Mouse (Mus musculus) liver, postnatal 0 days (tissue): Measurements from ENCODE around the gene Ebf3. TPM values are rescaled to one million over a fixed set of nuclear protein-coding genes. Genes with fewer than 3 reads are reported as not detected.

Experiments used
- ATAC-seq: fragments of 200-750 bp; cut with Nextera tagmentation; 2 replicates; pipeline ENCODE4 v1.8.0; 2017; ENCODE audit warnings: mild to moderate bottlenecking, moderate library complexity
- DNase-seq: peaks from one replicate; pipeline ENCODE4 v3.0.0-alpha.2; 2016
- H3K27ac ChIP-seq: fragments of 300-500 bp; sonication (generic); 2 replicates; pipeline ENCODE4 v1.5.1; 2014; ENCODE audit warnings: antibody characterized with exemption, moderate library complexity, mild to moderate bottlenecking, low read depth
- H3K27me3 ChIP-seq: fragments of 300-500 bp; sonication (generic); 2 replicates; pipeline ENCODE4 v1.6.1; 2014; ENCODE audit warnings: low read length, control low read depth, mixed read lengths; ENCODE audit not compliant: insufficient read depth
- H3K36me3 ChIP-seq: fragments of 300-500 bp; sonication (generic); replicated peaks from 2 replicates; pipeline ENCODE4 v1.6.1; 2014; ENCODE audit warnings: mild to moderate bottlenecking, control low read depth, low read length, moderate library complexity, mixed read lengths; ENCODE audit not compliant: insufficient read depth
- H3K4me1 ChIP-seq: fragments of 300-500 bp; sonication (generic); 2 replicates; pipeline ENCODE4 v1.6.1; 2014; ENCODE audit warnings: antibody characterized with exemption, mild to moderate bottlenecking, control low read depth; ENCODE audit not compliant: insufficient read depth
- H3K4me2 ChIP-seq: fragments of 300-500 bp; sonication (generic); 2 replicates; pipeline ENCODE4 v1.6.1; 2014; ENCODE audit warnings: low read depth, mild to moderate bottlenecking, low read length, moderate library complexity, mixed read lengths
- H3K4me3 ChIP-seq: fragments of 300-500 bp; sonication (generic); 2 replicates; pipeline ENCODE4 v1.5.1; 2014; ENCODE audit warnings: low read depth, low read length
- H3K9ac ChIP-seq: fragments of 300-500 bp; sonication (generic); replicated peaks from 2 replicates; pipeline ENCODE4 v1.6.1; 2014; ENCODE audit warnings: mild to moderate bottlenecking, moderate library complexity
- H3K9me3 ChIP-seq: fragments of 300-500 bp; sonication (generic); 2 replicates; pipeline ENCODE4 v1.6.1; 2016; ENCODE audit warnings: mild to moderate bottlenecking, control low read depth, low read length, mixed read lengths
- CTCF ChIP-seq: sonication (generic); IDR thresholded peaks from 2 replicates; pipeline ENCODE4 v1.5.1; 2016; ENCODE audit warnings: antibody characterized with exemption, low read depth
- EP300 ChIP-seq: IDR thresholded peaks from 2 replicates; pipeline ENCODE4 v1.6.1; 2016; ENCODE audit warnings: antibody characterized with exemption, low read depth, mild to moderate bottlenecking
- WGBS: fragments of 180-500 bp; shearing (Covaris S2); extraction: QIAGEN DNeasy Blood & Tissue Kit; methylation state at CpG from one replicate; pipeline ENCODE4 v1.1.7; 2014; ENCODE audit not compliant: insufficient replicate concordance; 5-methylcytosine and 5-hydroxymethylcytosine counted together
- polyA plus RNA-seq: library from polyadenylated mRNA; unstranded; fragments of >200 nt; fragmentation: Nextera tagmentation; extraction: Ambion mirVana; gene quantifications from 2 replicates; pipeline ENCODE4 v1.2.1, GENCODE M21; 2015

The Ebf3 gene
- polyA plus RNA-seq, 1 experiment from 2014 or later, result not detected

GRCm38 (mm10) chr7:137302961-137303775 is 11.1 kb downstream of the Ebf3 start:
- Histone ChIP-seq H3K9me3 (no peaks in the 10 kb centered on the region), H3K4me2 (no peak overlapping the region), H3K27ac (no peak overlapping the region), H3K36me3 (no peaks in the 10 kb centered on the region), H3K27me3 (peaks cover 71% of the 10 kb centered on the region), H3K4me3 (no peak overlapping the region), H3K9ac (no peak overlapping the region), H3K4me1 (no peaks in the 10 kb centered on the region)
- WGBS, result 43% methylated on average over 10 of the region's 10 CpGs
- ATAC-seq (no peak), DNase-seq (no peak)
- no peak for TF ChIP-seq EP300
- no peak for TF ChIP-seq CTCF

- H3K27ac ChIP-seq, result no peak overlapping the region
- peaks cover 69% of the 10 kb centered on the region for H3K27me3 ChIP-seq
Observed at GRCm38 (mm10) chr7:137302161-137302560, 12.1 kb downstream of the Ebf3 start.

GRCm38 (mm10) chr7:137301329-137301751 is 12.9 kb downstream of the Ebf3 start:
- H3K4me2 ChIP-seq, result no peak overlapping the region
- H3K4me3 ChIP-seq, result no peak overlapping the region
- TF ChIP-seq CTCF, result no peak
- TF ChIP-seq EP300, result no peak
- 21% methylated on average over 15 of the region's 15 CpGs for WGBS
- no peak overlapping the region for H3K27ac ChIP-seq
- peaks cover 66% of the 10 kb centered on the region for H3K27me3 ChIP-seq
- H3K9ac ChIP-seq, result no peak overlapping the region
- no peaks in the 10 kb centered on the region for H3K36me3 ChIP-seq
- H3K4me1 ChIP-seq, result no peaks in the 10 kb centered on the region
- H3K9me3 ChIP-seq, result no peaks in the 10 kb centered on the region
- no peak for ATAC-seq
- no peak for DNase-seq

More at GRCm38 (mm10) chr7:137302161-137302560, 12.1 kb downstream of the Ebf3 start:
- H3K4me2 ChIP-seq, result no peak overlapping the region
- no peaks in the 10 kb centered on the region for H3K36me3 ChIP-seq
- DNase-seq (no peak), ATAC-seq (no peak)
- H3K4me3 ChIP-seq, result no peak overlapping the region
- TF ChIP-seq EP300 (no peak), CTCF (no peak)
- no peaks in the 10 kb centered on the region for H3K9me3 ChIP-seq
- no peaks in the 10 kb centered on the region for H3K4me1 ChIP-seq
- H3K9ac ChIP-seq, result no peak overlapping the region
- 74% methylated on average over 5 of the region's 5 CpGs for WGBS

GRCm38 (mm10) chr7:137300826-137301225 is 13.4 kb downstream of the Ebf3 start:
- peaks cover 64% of the 10 kb centered on the region for H3K27me3 ChIP-seq
- 28% methylated on average over 6 of the region's 6 CpGs for WGBS
- no peak overlapping the region for H3K27ac ChIP-seq
- DNase-seq (no peak), ATAC-seq (no peak)
- no peaks in the 10 kb centered on the region for H3K36me3 ChIP-seq
- no peak overlapping the region for H3K9ac ChIP-seq
- TF ChIP-seq CTCF, result no peak
- no peak for TF ChIP-seq EP300
- no peak overlapping the region for H3K4me3 ChIP-seq
- no peaks in the 10 kb centered on the region for H3K4me1 ChIP-seq
- H3K9me3 ChIP-seq, result no peaks in the 10 kb centered on the region
- no peak overlapping the region for H3K4me2 ChIP-seq

- ATAC-seq (no peak), DNase-seq (no peak)
- H3K4me1 ChIP-seq, result no peaks in the 10 kb centered on the region
- H3K36me3 ChIP-seq, result no peaks in the 10 kb centered on the region
- WGBS, result 39% methylated on average over 11 of the region's 11 CpGs
- no peaks in the 10 kb centered on the region for H3K9me3 ChIP-seq
- TF ChIP-seq EP300 (no peak), CTCF (no peak)
- H3K27me3 ChIP-seq, result peaks cover 59% of the 10 kb centered on the region
- H3K27ac ChIP-seq, result no peak overlapping the region
- no peak overlapping the region for H3K4me2 ChIP-seq
- no peak overlapping the region for H3K9ac ChIP-seq
- H3K4me3 ChIP-seq, result no peak overlapping the region
Observed at GRCm38 (mm10) chr7:137300169-137300568, 14.1 kb downstream of the Ebf3 start.

- no peak overlapping the region for H3K4me3 ChIP-seq
- WGBS, result 69% methylated on average over 24 of the region's 24 CpGs
- ATAC-seq (no peak), DNase-seq (no peak)
- no peak overlapping the region for H3K4me2 ChIP-seq
- peaks cover 47% of the 10 kb centered on the region for H3K27me3 ChIP-seq
- no peaks in the 10 kb centered on the region for H3K36me3 ChIP-seq
- no peak overlapping the region for H3K9ac ChIP-seq
- no peaks in the 10 kb centered on the region for H3K4me1 ChIP-seq
- no peak for TF ChIP-seq CTCF
- TF ChIP-seq EP300, result no peak
- H3K27ac ChIP-seq, result no peak overlapping the region
- H3K9me3 ChIP-seq, result no peaks in the 10 kb centered on the region
Observed at GRCm38 (mm10) chr7:137297594-137298381, 16.5 kb downstream of the Ebf3 start.
